ENCODE assay signal across 8 mouse cellular contexts in the genomic region with DNA sequence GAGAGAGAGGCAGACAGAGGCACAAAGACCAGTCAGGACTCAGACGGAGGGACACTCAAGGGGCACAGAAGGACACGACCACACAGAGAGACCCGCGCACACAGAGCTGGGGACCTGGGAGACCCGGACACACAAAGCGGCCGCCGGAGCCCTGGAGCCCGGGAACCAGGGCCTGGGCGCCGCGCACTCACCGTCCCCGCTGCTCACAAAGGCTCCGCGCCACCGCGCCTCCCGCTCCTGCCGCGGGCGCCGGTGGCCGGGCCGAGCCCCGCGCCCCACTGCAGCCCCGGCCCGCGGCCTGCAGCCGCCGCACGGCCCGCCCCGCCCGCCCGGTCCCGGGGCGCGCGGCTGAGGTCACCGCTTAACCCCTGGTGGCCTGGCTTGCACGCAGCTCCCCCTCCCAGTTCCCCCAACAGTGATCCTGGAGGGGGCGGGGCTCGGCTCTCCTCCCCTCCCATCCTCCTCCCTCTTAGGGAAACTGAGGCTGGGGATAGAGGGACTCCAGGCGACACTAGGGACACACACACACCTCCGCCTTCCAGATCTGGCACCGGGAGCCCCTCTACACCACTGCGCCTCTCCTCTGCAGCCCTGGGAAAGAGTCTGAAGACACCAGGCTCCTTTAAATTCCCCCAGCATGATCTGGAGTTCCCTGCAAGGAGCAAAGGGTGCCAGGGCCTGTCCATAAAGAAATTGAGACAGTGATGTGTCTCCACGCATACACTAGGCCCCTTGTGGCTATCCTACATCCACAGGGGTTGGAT. TPM values are rescaled to one million over a fixed set of nuclear protein-coding genes. Genes with fewer than 3 reads are reported as not detected.
A peak's percentile ranks its signal among the peaks of the same experiment; 100 is the strongest.
DNase-seq lines count a peak whose midpoint lies in the region; ATAC-seq and TF ChIP-seq lines count a peak whose summit lies in the region.

No protein-coding gene starts in this region.

- H3K4me1 ChIP-seq in midbrain, embryonic 13.5 days (replicated peaks) = peaks cover 54% of the 10 kb centered on the region

- H3K4me2 ChIP-seq in midbrain, embryonic 13.5 days (replicated peaks) = peak overlapping the region; percentile 78

- peak overlapping the region; percentile 57 for H3K4me3 ChIP-seq in C2C12 (ENCODE audit: insufficient read depth, poor library complexity, severe bottlenecking)
- peak overlapping the region; percentile 77 for H3K4me3 ChIP-seq in midbrain, embryonic 13.5 days (replicated peaks)

- H3K79me3 ChIP-seq in C2C12 (ENCODE audit: low read depth) = peaks cover 18% of the 10 kb centered on the region

- H3K79me2 ChIP-seq in C2C12 (ENCODE audit: control insufficient read depth, insufficient read depth) = peaks cover 47% of the 10 kb centered on the region

- H3K36me3 ChIP-seq in C2C12 (ENCODE audit: control insufficient read depth, insufficient read depth) = peaks cover 13% of the 10 kb centered on the region
- peaks cover 11% of the 10 kb centered on the region for H3K36me3 ChIP-seq in midbrain, embryonic 13.5 days

- peak; percentile 14; the same call in 1 of the 2 replicates for ATAC-seq in granulocyte monocyte progenitor cell, adult 5-6 weeks (replicated peaks; ENCODE audit: poor library complexity, severe bottlenecking)
- ATAC-seq in midbrain, embryonic 13.5 days = peak; percentile 75

- DNase-seq in adrenal gland, adult 2 months = peak; percentile 56
- DNase-seq in adrenal gland, adult 8-10 months = no peak
- peak; percentile 64 to 71 for DNase-seq in cerebellum, postnatal 36 days
- peak; percentile 30 to 65 for DNase-seq in kidney, postnatal 25 days
- DNase-seq in spleen, postnatal 4 days (ENCODE audit: low spot score in 2 of 2) = no peak

- H3K27me3 ChIP-seq in C2C12 (ENCODE audit: control insufficient read depth, insufficient read depth, insufficient read length) = no peaks in the 10 kb centered on the region
- H3K27me3 ChIP-seq in midbrain, embryonic 13.5 days = no peaks in the 10 kb centered on the region

- under 1% methylated on average over 29 of the region's 50 CpGs for WGBS in midbrain, embryonic 13.5 days

- H3K27ac ChIP-seq in midbrain, embryonic 13.5 days = peak overlapping the region; percentile 98

- H3ac ChIP-seq in C2C12 (ENCODE audit: control insufficient read depth, insufficient read length, low read depth) = peak overlapping the region; percentile 96

- no peaks in the 10 kb centered on the region for H3K9me3 ChIP-seq in midbrain, embryonic 13.5 days

- TF ChIP-seq CTCF in C2C12 (IDR thresholded peaks at IDR 0.05; ENCODE audit: control insufficient read depth, insufficient read depth, insufficient read length) = no peak

- peak overlapping the region; percentile 95 for H3K9ac ChIP-seq in midbrain, embryonic 13.5 days (replicated peaks)

TF ChIP-seq in C2C12, 6 proteins besides CTCF, POLR2A, EP300 and RAD21:
- no peak for TF ChIP-seq CEBPB (IDR thresholded peaks at IDR 0.05; ENCODE audit: low read depth)
- no peak for TF ChIP-seq MYOD1 (IDR thresholded peaks at IDR 0.05; ENCODE audit: control insufficient read depth, insufficient read length, low read depth)
- no peak for TF ChIP-seq USF1 (IDR thresholded peaks at IDR 0.05; ENCODE audit: low read depth)
- no peak for TF ChIP-seq MAX (IDR thresholded peaks at IDR 0.05)
- no peak for TF ChIP-seq FOSL1 (IDR thresholded peaks at IDR 0.05; ENCODE audit: insufficient read depth, low read length, poor library complexity, severe bottlenecking)
- no peak for TF ChIP-seq MYOG (IDR thresholded peaks at IDR 0.05; ENCODE audit: control insufficient read depth, extremely low read depth, insufficient read length)

RNA-seq across cellular contexts. Expression of gene Arhgef10l, which starts 17.2 kb away (rescaled TPM):
- 10 to 100 TPM in 1 of 2 experiments, 1 to 10 TPM in 1; 7.5 to 30.8 TPM for total RNA-seq in adrenal gland, adult 2 months (2021)
- polyA plus RNA-seq in adrenal gland, adult 2 months (2012; rRNA removed) = 13.3 and 18.8 TPM in 2 replicates
- total RNA-seq in adrenal gland, adult 8-10 months (2022) = 10 to 100 TPM; 13.3 to 46.3 (median 28.5) TPM
- polyA plus RNA-seq in C2C12 (2012; fragmentation: generic; extraction: Trizol) = 27.8 TPM
- 4.2 and 6.0 TPM in 2 replicates for total RNA-seq in granulocyte monocyte progenitor cell, adult 5-6 weeks (2014; fragmentation: Nextera tagmentation)
- total RNA-seq in granulocyte monocyte progenitor cell, adult 5-6 weeks (2017) = 6.9 and 7.2 TPM in 2 replicates
- 27.7 and 28.3 TPM in 2 replicates for polyA plus RNA-seq in midbrain, embryonic 13.5 days (2015; fragmentation: Nextera tagmentation; extraction: Ambion mirVana)

RNA-seq across cellular contexts. Expression of gene Rcc2, which starts 51.7 kb away (rescaled TPM):
- total RNA-seq in adrenal gland, adult 2 months (2021) = 10 to 100 TPM; 62.7 to 64.2 TPM
- polyA plus RNA-seq in adrenal gland, adult 2 months (2012; rRNA removed) = 43.1 and 50.1 TPM in 2 replicates
- 10 to 100 TPM; 71.0 to 87.5 (median 77.3) TPM for total RNA-seq in adrenal gland, adult 8-10 months (2022)
- polyA plus RNA-seq in C2C12 (2012; fragmentation: generic; extraction: Trizol) = 213 TPM
- total RNA-seq in granulocyte monocyte progenitor cell, adult 5-6 weeks (2014; fragmentation: Nextera tagmentation) = 150 and 183 TPM in 2 replicates
- 146 and 176 TPM in 2 replicates for total RNA-seq in granulocyte monocyte progenitor cell, adult 5-6 weeks (2017)
- 23.6 and 26.3 TPM in 2 replicates for polyA plus RNA-seq in midbrain, embryonic 13.5 days (2015; fragmentation: Nextera tagmentation; extraction: Ambion mirVana)

Comparison
In these comparisons a context has a peak if more than half of its experiments do, and no peak if none do; other contexts are left out.
1. DNase-seq: peak in adrenal gland, adult 2 months (single experiment), cerebellum, postnatal 36 days (2 of 2) and kidney, postnatal 25 days (2 of 2); none in adrenal gland, adult 8-10 months (single experiment) and spleen, postnatal 4 days (0 of 2).